Mouse (Mus musculus) midbrain, embryonic 10.5 days (tissue): Measurements from ENCODE around the gene Map6d1. TPM values are rescaled to one million over a fixed set of nuclear protein-coding genes. Genes with fewer than 3 reads are reported as not detected.

Experiments used
- DNase-seq: peaks from one replicate; pipeline ENCODE4 v3.0.0-alpha.2; 2017; ENCODE audit warnings: low spot score
- H3K27ac ChIP-seq: fragments of 300-500 bp; sonication (generic); replicated peaks from 2 replicates; pipeline ENCODE4 v1.5.1; 2016; ENCODE audit warnings: mild to moderate bottlenecking
- H3K27me3 ChIP-seq: fragments of 300-500 bp; sonication (generic); 2 replicates; pipeline ENCODE4 v1.6.1; 2016; ENCODE audit warnings: low read depth, mild to moderate bottlenecking; ENCODE audit not compliant: poor library complexity, severe bottlenecking
- H3K36me3 ChIP-seq: fragments of 300-500 bp; sonication (generic); 2 replicates; pipeline ENCODE4 v1.6.1; 2016; ENCODE audit warnings: mild to moderate bottlenecking, moderate library complexity
- H3K4me1 ChIP-seq: fragments of 300-500 bp; sonication (generic); 2 replicates; pipeline ENCODE4 v1.6.1; 2016
- H3K4me3 ChIP-seq: fragments of 300-500 bp; sonication (generic); 2 replicates; pipeline ENCODE4 v1.5.1; 2016; ENCODE audit warnings: mild to moderate bottlenecking, moderate library complexity
- H3K9me3 ChIP-seq: fragments of 300-500 bp; sonication (generic); replicated peaks from 2 replicates; pipeline ENCODE4 v1.6.1; 2016; ENCODE audit warnings: mild to moderate bottlenecking
- WGBS: fragments of 180-500 bp; shearing (Covaris S2); methylation state at CpG from one replicate; pipeline ENCODE4 v1.1.7; 2016; 5-methylcytosine and 5-hydroxymethylcytosine counted together
- polyA plus RNA-seq: library from polyadenylated mRNA; unstranded; fragments of >200 nt; fragmentation: Nextera tagmentation; extraction: Ambion mirVana; gene quantifications from 2 replicates; pipeline ENCODE4 v1.2.1, GENCODE M21; 2016

The Map6d1 gene
- polyA plus RNA-seq, result 0.84 and 1.3 TPM in 2 replicates

- H3K27me3 ChIP-seq, result peaks cover 32% of the 10 kb centered on the region
- no peaks in the 10 kb centered on the region for H3K9me3 ChIP-seq
- 1% methylated on average over 90 of the region's 90 CpGs for WGBS
- peak within 1 kb of the TSS; percentile 84 for H3K4me3 ChIP-seq
- H3K27ac ChIP-seq, result peak within 1 kb of the TSS; percentile 88
- H3K4me1 ChIP-seq, result peaks cover 34% of the 10 kb centered on the region
- no peaks in the 10 kb centered on the region for H3K36me3 ChIP-seq
- DNase-seq, result peak; percentile 75
Measured at GRCm38 (mm10) chr16:20240468-20241414, at the start of gene Map6d1. Gene Map6d1 (minus strand): TSS chr16:20241358.

GRCm38 (mm10) chr16:20280238-20280637 is 39.1 kb upstream of the Map6d1 start:
- DNase-seq, result no peak
- 91% methylated on average over 4 of the region's 4 CpGs for WGBS
- Histone ChIP-seq H3K9me3 (no peaks in the 10 kb centered on the region), H3K4me3 (no peak overlapping the region), H3K27me3 (no peaks in the 10 kb centered on the region), H3K36me3 (peaks cover 80% of the 10 kb centered on the region), H3K4me1 (no peaks in the 10 kb centered on the region), H3K27ac (no peak overlapping the region)

GRCm38 (mm10) chr16:20279395-20279794 is 38.2 kb upstream of the Map6d1 start:
- H3K27me3 ChIP-seq, result no peaks in the 10 kb centered on the region
- WGBS, result 94% methylated on average over 5 of the region's 5 CpGs

GRCm38 (mm10) chr16:20272994-20273393 is 31.8 kb upstream of the Map6d1 start:
- DNase-seq, result no peak
- WGBS, result 23% methylated on average over 3 of the region's 3 CpGs
- peaks cover 8% of the 10 kb centered on the region for H3K36me3 ChIP-seq
- 0 out of 2 replicates have a peak, but pooled peaks cover 8% of the 10 kb centered on the region for H3K4me1 ChIP-seq
- H3K27me3 ChIP-seq, result no peaks in the 10 kb centered on the region
- no peak overlapping the region for H3K27ac ChIP-seq
- no peaks in the 10 kb centered on the region for H3K9me3 ChIP-seq
- H3K4me3 ChIP-seq, result no peak overlapping the region

More at GRCm38 (mm10) chr16:20279395-20279794, 38.2 kb upstream of the Map6d1 start:
- DNase-seq, result no peak
- Histone ChIP-seq H3K36me3 (peaks cover 72% of the 10 kb centered on the region), H3K9me3 (no peaks in the 10 kb centered on the region), H3K4me1 (no peaks in the 10 kb centered on the region), H3K4me3 (no peak overlapping the region), H3K27ac (no peak overlapping the region)

- DNase-seq, result no peak
- 86% methylated on average over 4 of the region's 4 CpGs for WGBS
- Histone ChIP-seq H3K4me1 (0 out of 2 replicates have a peak, but pooled peaks cover 8% of the 10 kb centered on the region), H3K4me3 (no peak overlapping the region), H3K27ac (no peak overlapping the region), H3K27me3 (no peaks in the 10 kb centered on the region), H3K9me3 (no peaks in the 10 kb centered on the region), H3K36me3 (no peaks in the 10 kb centered on the region)
Measured at GRCm38 (mm10) chr16:20271339-20271738, 30.2 kb upstream of the Map6d1 start.

- H3K4me3 ChIP-seq, result no peak overlapping the region
- no peaks in the 10 kb centered on the region for H3K36me3 ChIP-seq
- H3K27ac ChIP-seq, result no peak overlapping the region
- 85% methylated on average over 7 of the region's 7 CpGs for WGBS
- H3K4me1 ChIP-seq, result no peaks in the 10 kb centered on the region
- H3K9me3 ChIP-seq, result no peaks in the 10 kb centered on the region
- no peaks in the 10 kb centered on the region for H3K27me3 ChIP-seq
- no peak for DNase-seq
Measured at GRCm38 (mm10) chr16:20265089-20265488, 23.9 kb upstream of the Map6d1 start.

GRCm38 (mm10) chr16:20257926-20258325 is 16.8 kb upstream of the Map6d1 start:
- DNase-seq, result no peak
- Histone ChIP-seq H3K9me3 (no peaks in the 10 kb centered on the region), H3K27ac (no peak overlapping the region), H3K27me3 (no peaks in the 10 kb centered on the region), H3K4me1 (no peaks in the 10 kb centered on the region), H3K36me3 (no peaks in the 10 kb centered on the region), H3K4me3 (no peak overlapping the region)
- 80% methylated on average over 5 of the region's 5 CpGs for WGBS

GRCm38 (mm10) chr16:20248442-20249174 is 7.5 kb upstream of the Map6d1 start:
- H3K27me3 ChIP-seq, result no peaks in the 10 kb centered on the region
- no peaks in the 10 kb centered on the region for H3K4me1 ChIP-seq
- H3K27ac ChIP-seq, result no peak overlapping the region
- WGBS, result 90% methylated on average over 9 of the region's 9 CpGs
- H3K36me3 ChIP-seq, result no peaks in the 10 kb centered on the region
- no peaks in the 10 kb centered on the region for H3K9me3 ChIP-seq
- H3K4me3 ChIP-seq, result no peak overlapping the region
- peak; percentile 9 for DNase-seq

- Histone ChIP-seq H3K27ac (no peak overlapping the region), H3K9me3 (no peaks in the 10 kb centered on the region), H3K36me3 (no peaks in the 10 kb centered on the region), H3K4me3 (no peak overlapping the region), H3K27me3 (peaks cover 5% of the 10 kb centered on the region), H3K4me1 (no peaks in the 10 kb centered on the region)
- DNase-seq, result no peak
Measured at GRCm38 (mm10) chr16:20247103-20247502, 5.9 kb upstream of the Map6d1 start.

GRCm38 (mm10) chr16:20238646-20239045 is 2.5 kb downstream of the Map6d1 start:
- peaks cover 34% of the 10 kb centered on the region for H3K4me1 ChIP-seq
- no peaks in the 10 kb centered on the region for H3K9me3 ChIP-seq
- peaks cover 32% of the 10 kb centered on the region for H3K27me3 ChIP-seq
- WGBS, result 93% methylated on average over 4 of the region's 4 CpGs
- no peak overlapping the region for H3K27ac ChIP-seq
- no peak for DNase-seq
- peaks cover 17% of the 10 kb centered on the region for H3K36me3 ChIP-seq
- no peak overlapping the region for H3K4me3 ChIP-seq

GRCm38 (mm10) chr16:20237426-20237825 is 3.7 kb downstream of the Map6d1 start:
- Histone ChIP-seq H3K27me3 (peaks cover 30% of the 10 kb centered on the region), H3K36me3 (peaks cover 25% of the 10 kb centered on the region), H3K9me3 (no peaks in the 10 kb centered on the region), H3K4me1 (peaks cover 34% of the 10 kb centered on the region), H3K4me3 (no peak overlapping the region), H3K27ac (peak overlapping the region; percentile 60)
- DNase-seq, result peak; percentile 59
- 47% methylated on average over 4 of the region's 4 CpGs for WGBS

GRCm38 (mm10) chr16:20234406-20234805 is 6.8 kb downstream of the Map6d1 start:
- Histone ChIP-seq H3K4me3 (no peak overlapping the region), H3K27me3 (0 out of 2 replicates have a peak, but pooled peaks cover 11% of the 10 kb centered on the region), H3K27ac (no peak overlapping the region), H3K9me3 (no peaks in the 10 kb centered on the region), H3K36me3 (peaks cover 52% of the 10 kb centered on the region), H3K4me1 (peaks cover 19% of the 10 kb centered on the region)
- no peak for DNase-seq
- 79% methylated on average over 4 of the region's 4 CpGs for WGBS
